Mouse (Mus musculus) liver, postnatal 0 days (tissue): Measurements from ENCODE around the gene Garem2.

Experiments used
- CTCF ChIP-seq: sonication (generic); IDR thresholded peaks from 2 replicates; pipeline ENCODE4 v1.5.1; 2016; ENCODE audit warnings: antibody characterized with exemption, low read depth
- EP300 ChIP-seq: IDR thresholded peaks from 2 replicates; pipeline ENCODE4 v1.6.1; 2016; ENCODE audit warnings: antibody characterized with exemption, low read depth, mild to moderate bottlenecking

DNA sequence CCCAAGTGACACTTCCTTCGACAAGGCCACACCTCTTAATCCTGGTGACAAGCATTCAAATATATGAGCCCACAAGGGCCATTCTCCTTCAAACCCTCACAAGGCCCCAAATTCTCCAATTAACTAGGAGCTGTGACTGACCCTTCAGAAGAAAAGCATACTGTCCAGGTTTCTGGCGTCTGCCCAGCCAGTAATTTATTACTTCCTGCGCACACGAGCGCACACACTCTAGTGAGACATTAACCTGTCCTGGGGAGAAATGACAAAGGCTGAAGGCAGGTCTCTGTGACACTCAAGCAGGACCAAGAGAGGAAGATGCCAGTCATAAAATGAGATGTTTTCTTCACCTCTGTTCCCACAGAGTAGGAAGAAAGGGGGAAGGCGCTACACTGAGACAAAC lies 37.2 kb upstream of the Garem2 start:
- no peak for TF ChIP-seq CTCF
- TF ChIP-seq EP300: no peak
